Mouse (Mus musculus): ENCODE measurements at regions not wholly inside any gene's neighbourhood (a gene's known extent, or its start where the extent isn't known, plus 50 kb on each side); places are given as distances from the start of the nearest gene placed in this dataset.

DNA sequence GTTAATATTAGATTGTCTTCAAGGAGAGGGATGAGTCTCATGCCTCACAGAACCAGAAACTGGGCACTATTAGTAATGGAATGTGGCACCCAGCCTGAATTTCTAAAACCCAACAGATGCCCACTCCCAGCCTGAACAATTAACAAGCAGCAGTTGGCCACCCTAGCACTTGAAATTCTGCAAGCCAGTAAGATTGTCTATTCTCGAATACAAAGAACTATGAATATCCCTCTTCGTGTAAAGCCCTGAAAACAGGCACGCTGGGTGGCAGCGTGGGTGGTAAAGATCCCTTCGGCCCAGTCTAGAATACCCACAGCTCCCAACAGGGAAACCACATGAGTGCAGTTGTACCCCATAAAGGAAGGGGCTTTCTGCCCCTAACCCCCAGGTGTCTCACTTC lies 138.0 kb upstream of the Plxnc1 start:
- 94% methylated on average over 5 of the region's 5 CpGs for whole genome bisulfite sequencing
- Histone ChIP-seq H3K27ac (no peak overlapping the region), H3K4me2 (no peak overlapping the region), H3K4me1 (0 out of 2 replicates have a peak, but pooled peaks cover 3% of the 10 kb centered on the region), H3K27me3 (peaks cover 8% of the 10 kb centered on the region), H3K9me3 (replicated peaks) (no peaks in the 10 kb centered on the region), H3K4me3 (replicated peaks) (no peak overlapping the region), H3K9ac (no peak overlapping the region), H3K36me3 (no peaks in the 10 kb centered on the region)
- ATAC-seq (replicated peaks; ENCODE audit: low FRiP score): no peak

- Histone ChIP-seq H3K4me3 (replicated peaks) (no peak overlapping the region), H3K27me3 (no peaks in the 10 kb centered on the region), H3K9ac (no peak overlapping the region), H3K36me3 (no peaks in the 10 kb centered on the region), H3K4me2 (no peak overlapping the region), H3K27ac (no peak overlapping the region), H3K9me3 (replicated peaks) (no peaks in the 10 kb centered on the region), H3K4me1 (no peaks in the 10 kb centered on the region)
- WGBS: 87% methylated on average over 5 of the region's 5 CpGs
- ATAC-seq (replicated peaks; ENCODE audit: low FRiP score): no peak
Measured at GRCm38 (mm10) chr10:95079979-95080378, 135.3 kb upstream of the Plxnc1 start.

- 69% methylated on average over 5 of the region's 5 CpGs for WGBS
- Histone ChIP-seq H3K27me3 (no peaks in the 10 kb centered on the region), H3K9me3 (replicated peaks) (no peaks in the 10 kb centered on the region), H3K4me2 (no peak overlapping the region), H3K36me3 (no peaks in the 10 kb centered on the region), H3K4me3 (replicated peaks) (no peak overlapping the region), H3K9ac (no peak overlapping the region), H3K27ac (no peak overlapping the region), H3K4me1 (no peaks in the 10 kb centered on the region)
- ATAC-seq (replicated peaks; ENCODE audit: low FRiP score): no peak
Measured at GRCm38 (mm10) chr10:95076421-95076820, 131.8 kb upstream of the Plxnc1 start.

GRCm38 (mm10) chr10:95075897-95076296 lies 131.3 kb upstream of the Plxnc1 start:
- H3K27ac ChIP-seq: no peak overlapping the region
- WGBS: 69% methylated on average over 4 of the region's 4 CpGs
- H3K9me3 ChIP-seq (replicated peaks): no peaks in the 10 kb centered on the region
- no peak overlapping the region for H3K9ac ChIP-seq
- H3K36me3 ChIP-seq: no peaks in the 10 kb centered on the region
- no peak for ATAC-seq (replicated peaks; ENCODE audit: low FRiP score)
- no peaks in the 10 kb centered on the region for H3K4me1 ChIP-seq
- no peaks in the 10 kb centered on the region for H3K27me3 ChIP-seq
- H3K4me3 ChIP-seq (replicated peaks): no peak overlapping the region
- no peak overlapping the region for H3K4me2 ChIP-seq

DNA sequence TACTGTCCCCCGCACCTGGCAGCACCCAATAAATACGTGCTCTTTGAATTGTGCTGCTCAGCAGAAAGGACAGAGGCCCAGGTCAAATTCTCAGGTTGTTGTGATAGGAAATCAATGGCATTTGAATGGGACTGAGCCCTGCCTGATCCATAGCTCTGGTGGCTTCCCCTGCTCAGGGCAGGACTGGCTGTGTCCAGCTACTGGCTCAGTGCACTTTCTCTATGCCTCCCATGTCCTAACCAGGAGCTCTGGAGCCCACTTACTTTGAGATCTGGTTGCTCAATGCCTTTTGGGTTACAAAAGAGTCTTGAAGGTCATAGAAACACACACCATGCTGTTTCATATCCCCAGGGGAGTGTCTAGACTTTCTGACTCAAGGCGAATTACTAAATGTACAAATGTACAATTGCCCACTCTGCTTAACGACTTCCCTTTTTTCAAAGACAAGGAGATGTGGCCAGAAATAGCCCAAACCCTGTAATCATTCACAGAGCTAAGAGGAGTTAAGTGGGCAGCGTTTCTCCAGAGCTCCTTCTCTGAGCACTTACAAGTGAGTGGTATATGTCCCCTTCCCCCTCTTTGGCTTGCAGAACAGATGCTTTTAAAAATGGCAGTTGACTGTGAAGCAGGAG lies 130.4 kb upstream of the Plxnc1 start:
- H3K27me3 ChIP-seq: no peaks in the 10 kb centered on the region
- 41% methylated on average over 5 of the region's 5 CpGs for WGBS
- H3K9ac ChIP-seq: no peak overlapping the region
- H3K36me3 ChIP-seq: no peaks in the 10 kb centered on the region
- no peak overlapping the region for H3K4me3 ChIP-seq (replicated peaks)
- no peak overlapping the region for H3K27ac ChIP-seq
- no peaks in the 10 kb centered on the region for H3K9me3 ChIP-seq (replicated peaks)
- no peaks in the 10 kb centered on the region for H3K4me1 ChIP-seq
- no peak for ATAC-seq (replicated peaks; ENCODE audit: low FRiP score)
- H3K4me2 ChIP-seq: no peak overlapping the region

GRCm38 (mm10) chr10:95074381-95074780 lies 129.7 kb upstream of the Plxnc1 start:
- Histone ChIP-seq H3K9ac (no peak overlapping the region), H3K4me3 (replicated peaks) (no peak overlapping the region), H3K27me3 (no peaks in the 10 kb centered on the region), H3K36me3 (no peaks in the 10 kb centered on the region), H3K9me3 (replicated peaks) (no peaks in the 10 kb centered on the region), H3K27ac (no peak overlapping the region), H3K4me1 (no peaks in the 10 kb centered on the region), H3K4me2 (no peak overlapping the region)
- 89% methylated on average over 2 of the region's 2 CpGs for WGBS
- ATAC-seq (replicated peaks; ENCODE audit: low FRiP score): no peak

GRCm38 (mm10) chr10:95067971-95068370 lies 123.3 kb upstream of the Plxnc1 start:
- Histone ChIP-seq H3K27ac (no peak overlapping the region), H3K36me3 (no peaks in the 10 kb centered on the region), H3K4me2 (no peak overlapping the region), H3K9ac (no peak overlapping the region), H3K27me3 (no peaks in the 10 kb centered on the region), H3K4me3 (replicated peaks) (no peak overlapping the region), H3K4me1 (no peaks in the 10 kb centered on the region), H3K9me3 (replicated peaks) (no peaks in the 10 kb centered on the region)
- WGBS: 77% methylated on average over 10 of the region's 10 CpGs
- ATAC-seq (replicated peaks; ENCODE audit: low FRiP score): no peak

- Histone ChIP-seq H3K27me3 (no peaks in the 10 kb centered on the region), H3K9ac (no peak overlapping the region), H3K4me2 (no peak overlapping the region), H3K27ac (no peak overlapping the region), H3K36me3 (no peaks in the 10 kb centered on the region), H3K4me3 (replicated peaks) (no peak overlapping the region), H3K9me3 (replicated peaks) (no peaks in the 10 kb centered on the region), H3K4me1 (no peaks in the 10 kb centered on the region)
- ATAC-seq (replicated peaks; ENCODE audit: low FRiP score): no peak
- WGBS: 77% methylated on average over 6 of the region's 6 CpGs
Measured at GRCm38 (mm10) chr10:95066774-95067173, 122.1 kb upstream of the Plxnc1 start.

DNA sequence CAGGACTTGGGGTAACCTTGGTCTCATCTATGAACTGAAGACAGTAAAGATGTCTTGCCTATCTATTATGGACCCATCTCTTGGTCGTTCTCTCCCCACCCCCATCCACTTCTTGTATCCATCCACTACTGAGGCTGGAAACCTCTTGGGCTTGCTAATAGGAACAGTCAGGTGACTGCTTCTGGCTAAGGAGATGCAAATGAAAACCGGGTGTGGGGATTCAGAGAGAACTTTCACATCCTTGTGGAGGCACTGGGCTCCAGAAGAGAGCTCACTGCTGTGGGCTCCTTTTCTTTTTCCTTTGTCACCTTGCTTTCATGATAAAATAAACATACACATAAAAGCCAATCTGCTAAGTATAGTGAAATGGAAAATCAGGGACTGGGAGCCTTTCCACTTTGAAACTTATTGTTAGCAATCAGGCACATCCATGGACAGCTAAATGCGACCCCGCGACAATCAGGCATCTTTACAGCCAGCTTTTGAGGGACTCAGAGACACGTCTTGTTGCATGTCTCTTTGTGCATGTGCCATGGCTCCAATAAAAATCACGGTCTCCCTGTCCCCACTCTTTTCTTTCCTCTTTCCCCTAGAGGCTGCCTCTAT lies 115.0 kb upstream of the Plxnc1 start:
- no peak overlapping the region for H3K9ac ChIP-seq
- no peaks in the 10 kb centered on the region for H3K9me3 ChIP-seq (replicated peaks)
- no peak overlapping the region for H3K4me3 ChIP-seq (replicated peaks)
- H3K27ac ChIP-seq: no peak overlapping the region
- no peaks in the 10 kb centered on the region for H3K27me3 ChIP-seq
- H3K36me3 ChIP-seq: no peaks in the 10 kb centered on the region
- no peak for ATAC-seq (replicated peaks; ENCODE audit: low FRiP score)
- no peaks in the 10 kb centered on the region for H3K4me1 ChIP-seq
- no peak overlapping the region for H3K4me2 ChIP-seq
- WGBS: 69% methylated on average over 7 of the region's 7 CpGs

DNA sequence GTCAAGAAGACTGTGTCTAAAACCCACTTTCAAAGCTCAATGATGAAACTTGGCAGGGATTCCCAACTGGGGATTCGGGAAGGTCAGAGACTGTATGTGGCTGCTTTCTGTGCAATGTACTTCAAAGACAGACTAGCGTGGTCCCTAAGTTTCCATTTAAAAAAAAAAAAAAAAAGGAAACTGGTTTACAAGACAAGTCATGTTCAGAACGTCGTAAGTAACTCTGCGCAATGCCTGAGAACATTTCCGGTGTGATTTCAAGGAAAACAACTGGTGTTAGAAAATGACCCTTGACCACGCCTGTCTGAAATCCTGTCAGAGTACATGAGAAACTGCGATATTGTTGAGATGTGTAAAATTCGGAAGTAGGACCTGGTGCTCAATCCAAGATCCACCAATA lies 114.4 kb upstream of the Plxnc1 start:
- Histone ChIP-seq H3K27ac (no peak overlapping the region), H3K4me1 (no peaks in the 10 kb centered on the region), H3K27me3 (no peaks in the 10 kb centered on the region), H3K9me3 (replicated peaks) (no peaks in the 10 kb centered on the region), H3K9ac (no peak overlapping the region), H3K4me3 (replicated peaks) (no peak overlapping the region), H3K36me3 (no peaks in the 10 kb centered on the region), H3K4me2 (no peak overlapping the region)
- 78% methylated on average over 9 of the region's 9 CpGs for WGBS
- no peak for ATAC-seq (replicated peaks; ENCODE audit: low FRiP score)

GRCm38 (mm10) chr10:95057051-95057714 lies 112.5 kb upstream of the Plxnc1 start:
- H3K27me3 ChIP-seq: no peaks in the 10 kb centered on the region
- H3K36me3 ChIP-seq: no peaks in the 10 kb centered on the region
- H3K27ac ChIP-seq: no peak overlapping the region

DNA sequence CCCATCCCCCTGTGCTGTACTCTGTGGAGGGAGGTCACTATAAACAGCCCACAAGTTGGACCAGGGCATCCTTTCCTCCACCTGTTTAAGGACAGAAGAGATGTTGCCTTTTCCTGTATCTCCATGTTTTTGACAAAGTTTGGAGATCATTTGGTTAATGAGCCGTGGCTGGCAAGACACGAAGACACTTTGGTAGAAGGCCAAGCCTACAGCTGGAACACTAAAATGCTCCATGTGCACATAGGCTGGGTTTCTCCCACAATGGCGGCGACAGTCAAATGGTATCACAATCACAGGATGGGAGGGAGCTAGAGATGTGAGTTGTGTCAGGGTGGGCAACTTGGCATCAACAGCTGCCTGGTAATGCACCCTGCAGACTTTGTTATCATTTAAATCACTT lies 111.9 kb upstream of the Plxnc1 start:
- H3K4me1 ChIP-seq: 0 out of 2 replicates have a peak, but pooled peaks cover 4% of the 10 kb centered on the region
- H3K27me3 ChIP-seq: no peaks in the 10 kb centered on the region
- no peak for ATAC-seq (replicated peaks; ENCODE audit: low FRiP score)
- no peak overlapping the region for H3K9ac ChIP-seq
- 75% methylated on average over 4 of the region's 4 CpGs for WGBS
- no peaks in the 10 kb centered on the region for H3K36me3 ChIP-seq
- no peaks in the 10 kb centered on the region for H3K9me3 ChIP-seq (replicated peaks)
- no peak overlapping the region for H3K27ac ChIP-seq
- no peak overlapping the region for H3K4me3 ChIP-seq (replicated peaks)
- H3K4me2 ChIP-seq: no peak overlapping the region

More at GRCm38 (mm10) chr10:95057051-95057714, 112.5 kb upstream of the Plxnc1 start:
- 73% methylated on average over 9 of the region's 9 CpGs for WGBS
- ATAC-seq (replicated peaks; ENCODE audit: low FRiP score): no peak
- Histone ChIP-seq H3K9me3 (replicated peaks) (no peaks in the 10 kb centered on the region), H3K4me2 (no peak overlapping the region), H3K9ac (no peak overlapping the region), H3K4me1 (0 out of 2 replicates have a peak, but pooled peaks cover 4% of the 10 kb centered on the region), H3K4me3 (replicated peaks) (no peak overlapping the region)
